Mouse (Mus musculus) adrenal gland, postnatal 4 days (tissue): Measurements from ENCODE around the gene Fbxw2. TPM values are rescaled to one million over a fixed set of nuclear protein-coding genes. Genes with fewer than 3 reads are reported as not detected.
"Not testable (repeated sequence)": the region's sequence is repeated elsewhere in the genome, so short reads cannot be mapped to it uniquely, and the experiment has no call there.

ENCODE experiments used
- DNase-seq, 2 experiments: peaks; one replicate each; pipeline ENCODE4 v3.0.0; 2021 to 2022; ENCODE audit warnings: low spot score in 2 of 2, mixed read lengths in 2 of 2
- total RNA-seq, 2 experiments: library from RNA; stranded (reverse); gene quantifications; 2 replicates each; pipeline ENCODE4 v1.2.3; 2021

Fbxw2 gene
- total RNA-seq, 2 experiments from 2014 or later = 70.4 to 77.6 TPM

- no peak for DNase-seq
Measured at GRCm38 (mm10) chr2:34777237-34777868, 48.8 kb downstream of the Fbxw2 start.

- no peak for DNase-seq
Measured at GRCm38 (mm10) chr2:34774493-34774892, 51.6 kb downstream of the Fbxw2 start.

- DNase-seq = no peak
Measured at GRCm38 (mm10) chr2:34773673-34774072, 52.4 kb downstream of the Fbxw2 start.

- no peak for DNase-seq
Measured at GRCm38 (mm10) chr2:34772252-34773235, 53.6 kb downstream of the Fbxw2 start.

- DNase-seq = peak; percentile 93 to 99
Measured at GRCm38 (mm10) chr2:34771368-34772226, 54.5 kb downstream of the Fbxw2 start, which contains the start of gene Hspa5. Hspa5 (plus strand) TSS chr2:34771970.

GRCm38 (mm10) chr2:34770951-34771350 lies 55.2 kb downstream of the Fbxw2 start:
- DNase-seq = no peak

GRCm38 (mm10) chr2:34770049-34770448 lies 56.1 kb downstream of the Fbxw2 start:
- no peak for DNase-seq

- no peak for DNase-seq
Measured at GRCm38 (mm10) chr2:34764801-34765200, 61.3 kb downstream of the Fbxw2 start.

GRCm38 (mm10) chr2:34762872-34763271 lies 63.2 kb downstream of the Fbxw2 start:
- DNase-seq = no peak

- DNase-seq = no peak
Measured at GRCm38 (mm10) chr2:34762174-34762573, 63.9 kb downstream of the Fbxw2 start.

- not testable (repeated sequence) for DNase-seq
Measured at GRCm38 (mm10) chr2:34761272-34761671, 64.8 kb downstream of the Fbxw2 start.

- DNase-seq = no peak
Measured at GRCm38 (mm10) chr2:34757341-34757740, 68.8 kb downstream of the Fbxw2 start.

GRCm38 (mm10) chr2:34754551-34755358 lies 71.4 kb downstream of the Fbxw2 start, which contains the start of gene Gapvd1:
Gapvd1 (minus strand) TSS chr2:34755232.
- DNase-seq = no peak

Other genes starting within 250 kb of the Fbxw2 start
- 10 to 100 TPM; 69.2 to 79.9 TPM for gene Gapvd1, start 71.1 kb downstream of the Fbxw2 start, total RNA-seq
- gene Hspa5, start 54.3 kb downstream of the Fbxw2 start, total RNA-seq = 100 to 1,000 TPM; 449 to 473 TPM
- 10 to 100 TPM; 29.7 to 31.4 TPM for gene Rabepk, start 26.4 kb downstream of the Fbxw2 start, total RNA-seq
- under 1 TPM in 1 of 2 experiments, not detected in 1; 0.17 TPM for gene Gm34653, start 6.7 kb upstream of the Fbxw2 start, total RNA-seq
- 1 to 10 TPM; 2.4 to 3.0 TPM for gene Cutal, start 48.1 kb upstream of the Fbxw2 start, total RNA-seq
- 10 to 100 TPM; 41.5 to 41.7 TPM for gene Psmd5, start 48.7 kb upstream of the Fbxw2 start, total RNA-seq
- gene Phf19, start 87.7 kb upstream of the Fbxw2 start, total RNA-seq = 10 to 100 TPM in 1 of 2 experiments, 1 to 10 TPM in 1; 8.3 to 10.4 TPM
- gene Traf1, start 135.5 kb upstream of the Fbxw2 start, total RNA-seq = 1 to 10 TPM; 2.1 to 3.4 TPM
- 10 to 100 TPM in 1 of 2 experiments, 1 to 10 TPM in 1; 1.2 to 35.5 TPM for gene Hc, start 235.1 kb upstream of the Fbxw2 start, total RNA-seq